Mouse (Mus musculus): ENCODE results near the gene Ogfrl1. TPM values are rescaled to one million over a fixed set of nuclear protein-coding genes. Genes with fewer than 3 reads are reported as not detected.
"Not testable (repeated sequence)": the region's sequence is repeated elsewhere in the genome, so short reads cannot be mapped to it uniquely, and the experiment has no call there.

Ogfrl1 gene
- polyA plus RNA-seq, 1 experiment from 2014 or later, result 19.1 TPM

GRCm38 (mm10) chr1:23409960-23410359 lies 12.4 kb upstream of the Ogfrl1 start:
- no peaks in the 10 kb centered on the region for H3K9me3 ChIP-seq (replicated peaks; ENCODE audit: control insufficient read depth, low read length)
- no peaks in the 10 kb centered on the region for H3K27me3 ChIP-seq (ENCODE audit: control insufficient read depth, insufficient read depth, low read length)
- no peak overlapping the region for H3K9ac ChIP-seq (replicated peaks; ENCODE audit: low read length)
- 87% methylated on average over 2 of the region's 2 CpGs for WGBS
- DNase-seq (ENCODE audit: low spot score) (no peak), ATAC-seq (replicated peaks; ENCODE audit: insufficient number of reproducible peaks, low FRiP score, low TSS enrichment, low read depth) (no peak)
- no peaks in the 10 kb centered on the region for H3K4me1 ChIP-seq (ENCODE audit: control insufficient read depth, insufficient read depth, low read length)
- H3K27ac ChIP-seq (replicated peaks; ENCODE audit: low read depth, low read length), result no peak overlapping the region
- H3K36me3 ChIP-seq (replicated peaks; ENCODE audit: control insufficient read depth, insufficient read depth, low read depth, low read length), result no peaks in the 10 kb centered on the region
- no peak overlapping the region for H3K4me2 ChIP-seq (ENCODE audit: low read depth, low read length)
- no peak overlapping the region for H3K4me3 ChIP-seq (ENCODE audit: low read depth, low read length)

- 94% methylated on average over 3 of the region's 3 CpGs for WGBS
- no peaks in the 10 kb centered on the region for H3K36me3 ChIP-seq (replicated peaks; ENCODE audit: control insufficient read depth, insufficient read depth, low read depth, low read length)
- DNase-seq (ENCODE audit: low spot score), result no peak
- H3K4me3 ChIP-seq (ENCODE audit: low read depth, low read length), result no peak overlapping the region
- H3K4me1 ChIP-seq (ENCODE audit: control insufficient read depth, insufficient read depth, low read length), result no peaks in the 10 kb centered on the region
- H3K27me3 ChIP-seq (ENCODE audit: control insufficient read depth, insufficient read depth, low read length), result no peaks in the 10 kb centered on the region
- no peaks in the 10 kb centered on the region for H3K9me3 ChIP-seq (replicated peaks; ENCODE audit: control insufficient read depth, low read length)
- H3K27ac ChIP-seq (replicated peaks; ENCODE audit: low read depth, low read length), result no peak overlapping the region
- H3K9ac ChIP-seq (replicated peaks; ENCODE audit: low read length), result no peak overlapping the region
- no peak overlapping the region for H3K4me2 ChIP-seq (ENCODE audit: low read depth, low read length)
- no peak for ATAC-seq (replicated peaks; ENCODE audit: insufficient number of reproducible peaks, low FRiP score, low TSS enrichment, low read depth)
Measured at GRCm38 (mm10) chr1:23402401-23402800, 4.8 kb upstream of the Ogfrl1 start.

GRCm38 (mm10) chr1:23399552-23399951 lies 2.0 kb upstream of the Ogfrl1 start:
- no peak for DNase-seq (ENCODE audit: low spot score)
- H3K4me2 ChIP-seq (ENCODE audit: low read depth, low read length), result no peak overlapping the region
- no peak overlapping the region for H3K4me3 ChIP-seq (ENCODE audit: low read depth, low read length)
- H3K4me1 ChIP-seq (ENCODE audit: control insufficient read depth, insufficient read depth, low read length), result no peaks in the 10 kb centered on the region
- H3K27me3 ChIP-seq (ENCODE audit: control insufficient read depth, insufficient read depth, low read length), result no peaks in the 10 kb centered on the region
- H3K27ac ChIP-seq (replicated peaks; ENCODE audit: low read depth, low read length), result no peak overlapping the region
- H3K9ac ChIP-seq (replicated peaks; ENCODE audit: low read length), result no peak overlapping the region
- H3K9me3 ChIP-seq (replicated peaks; ENCODE audit: control insufficient read depth, low read length), result no peaks in the 10 kb centered on the region
- WGBS, result 74% methylated on average over 1 of the region's 1 CpGs
- no peaks in the 10 kb centered on the region for H3K36me3 ChIP-seq (replicated peaks; ENCODE audit: control insufficient read depth, insufficient read depth, low read depth, low read length)
- ATAC-seq (replicated peaks; ENCODE audit: insufficient number of reproducible peaks, low FRiP score, low TSS enrichment, low read depth), result no peak

- ATAC-seq (replicated peaks; ENCODE audit: insufficient number of reproducible peaks, low FRiP score, low TSS enrichment, low read depth); DNase-seq (ENCODE audit: low spot score); H3K27ac ChIP-seq (replicated peaks; ENCODE audit: low read depth, low read length): not testable (repeated sequence)
Measured at GRCm38 (mm10) chr1:23394356-23394755, 3.2 kb downstream of the Ogfrl1 start.

GRCm38 (mm10) chr1:23391744-23392143 lies 5.8 kb downstream of the Ogfrl1 start:
- WGBS, result 93% methylated on average over 7 of the region's 7 CpGs
- Histone ChIP-seq H3K36me3 (replicated peaks; ENCODE audit: control insufficient read depth, insufficient read depth, low read depth, low read length) (no peaks in the 10 kb centered on the region), H3K27me3 (ENCODE audit: control insufficient read depth, insufficient read depth, low read length) (no peaks in the 10 kb centered on the region), H3K9ac (replicated peaks; ENCODE audit: low read length) (no peak overlapping the region), H3K4me2 (ENCODE audit: low read depth, low read length) (no peak overlapping the region), H3K4me1 (ENCODE audit: control insufficient read depth, insufficient read depth, low read length) (no peaks in the 10 kb centered on the region), H3K27ac (replicated peaks; ENCODE audit: low read depth, low read length) (no peak overlapping the region), H3K9me3 (replicated peaks; ENCODE audit: control insufficient read depth, low read length) (no peaks in the 10 kb centered on the region), H3K4me3 (ENCODE audit: low read depth, low read length) (no peak overlapping the region)
- ATAC-seq (replicated peaks; ENCODE audit: insufficient number of reproducible peaks, low FRiP score, low TSS enrichment, low read depth), result no peak
- no peak for DNase-seq (ENCODE audit: low spot score)

More at GRCm38 (mm10) chr1:23394356-23394755, 3.2 kb downstream of the Ogfrl1 start:
- H3K4me2 ChIP-seq (ENCODE audit: low read depth, low read length); H3K9ac ChIP-seq (replicated peaks; ENCODE audit: low read length); H3K9me3 ChIP-seq (replicated peaks; ENCODE audit: control insufficient read depth, low read length); H3K4me1 ChIP-seq (ENCODE audit: control insufficient read depth, insufficient read depth, low read length); H3K4me3 ChIP-seq (ENCODE audit: low read depth, low read length); H3K36me3 ChIP-seq (replicated peaks; ENCODE audit: control insufficient read depth, insufficient read depth, low read depth, low read length); H3K27me3 ChIP-seq (ENCODE audit: control insufficient read depth, insufficient read depth, low read length): not testable (repeated sequence)
- WGBS, result 85% methylated on average over 2 of the region's 2 CpGs

- 83% methylated on average over 6 of the region's 6 CpGs for WGBS
- no peak for ATAC-seq (replicated peaks; ENCODE audit: insufficient number of reproducible peaks, low FRiP score, low TSS enrichment, low read depth)
Measured at GRCm38 (mm10) chr1:23384326-23384725, 13.2 kb downstream of the Ogfrl1 start.

GRCm38 (mm10) chr1:23382806-23383653 lies 14.5 kb downstream of the Ogfrl1 start:
- Histone ChIP-seq H3K36me3 (replicated peaks; ENCODE audit: control insufficient read depth, insufficient read depth, low read depth, low read length) (no peaks in the 10 kb centered on the region), H3K9ac (replicated peaks; ENCODE audit: low read length) (peak overlapping the region; percentile 86), H3K27ac (replicated peaks; ENCODE audit: low read depth, low read length) (peak overlapping the region; percentile 75), H3K4me2 (ENCODE audit: low read depth, low read length) (peak overlapping the region; percentile 95), H3K27me3 (ENCODE audit: control insufficient read depth, insufficient read depth, low read length) (no peaks in the 10 kb centered on the region), H3K4me3 (ENCODE audit: low read depth, low read length) (peak overlapping the region; percentile 82), H3K4me1 (ENCODE audit: control insufficient read depth, insufficient read depth, low read length) (no peaks in the 10 kb centered on the region), H3K9me3 (replicated peaks; ENCODE audit: control insufficient read depth, low read length) (no peaks in the 10 kb centered on the region)
- 0% methylated on average over 52 of the region's 93 CpGs for WGBS
- peak; percentile 94 for DNase-seq (ENCODE audit: low spot score)
- peak; percentile 98 for ATAC-seq (replicated peaks; ENCODE audit: insufficient number of reproducible peaks, low FRiP score, low TSS enrichment, low read depth)

More at GRCm38 (mm10) chr1:23384326-23384725, 13.2 kb downstream of the Ogfrl1 start:
- H3K36me3 ChIP-seq (replicated peaks; ENCODE audit: control insufficient read depth, insufficient read depth, low read depth, low read length), result no peaks in the 10 kb centered on the region
- no peak overlapping the region for H3K4me3 ChIP-seq (ENCODE audit: low read depth, low read length)
- H3K4me2 ChIP-seq (ENCODE audit: low read depth, low read length), result no peak overlapping the region
- DNase-seq (ENCODE audit: low spot score), result no peak
- H3K27ac ChIP-seq (replicated peaks; ENCODE audit: low read depth, low read length), result no peak overlapping the region
- H3K9ac ChIP-seq (replicated peaks; ENCODE audit: low read length), result no peak overlapping the region
- H3K9me3 ChIP-seq (replicated peaks; ENCODE audit: control insufficient read depth, low read length), result no peaks in the 10 kb centered on the region
- H3K4me1 ChIP-seq (ENCODE audit: control insufficient read depth, insufficient read depth, low read length), result no peaks in the 10 kb centered on the region
- H3K27me3 ChIP-seq (ENCODE audit: control insufficient read depth, insufficient read depth, low read length), result no peaks in the 10 kb centered on the region

- WGBS, result 3% methylated on average over 20 of the region's 21 CpGs
- peak overlapping the region; percentile 82 for H3K4me3 ChIP-seq (ENCODE audit: low read depth, low read length)
- ATAC-seq (replicated peaks; ENCODE audit: insufficient number of reproducible peaks, low FRiP score, low TSS enrichment, low read depth) (peak; percentile 44), DNase-seq (ENCODE audit: low spot score) (peak; percentile 33)
- peak overlapping the region; percentile 95 for H3K4me2 ChIP-seq (ENCODE audit: low read depth, low read length)
- H3K36me3 ChIP-seq (replicated peaks; ENCODE audit: control insufficient read depth, insufficient read depth, low read depth, low read length), result no peaks in the 10 kb centered on the region
- H3K27ac ChIP-seq (replicated peaks; ENCODE audit: low read depth, low read length), result peak overlapping the region; percentile 75
- H3K9ac ChIP-seq (replicated peaks; ENCODE audit: low read length), result peak overlapping the region; percentile 86
- no peaks in the 10 kb centered on the region for H3K4me1 ChIP-seq (ENCODE audit: control insufficient read depth, insufficient read depth, low read length)
- no peaks in the 10 kb centered on the region for H3K27me3 ChIP-seq (ENCODE audit: control insufficient read depth, insufficient read depth, low read length)
- no peaks in the 10 kb centered on the region for H3K9me3 ChIP-seq (replicated peaks; ENCODE audit: control insufficient read depth, low read length)
Measured at GRCm38 (mm10) chr1:23382461-23382805, 15.1 kb downstream of the Ogfrl1 start.

Measured in embryonic facial prominence, embryonic 11.5 days (tissue).